Mouse (Mus musculus) hindbrain, embryonic 14.5 days (tissue): ENCODE data around the gene Arhgap35. TPM values are rescaled to one million over a fixed set of nuclear protein-coding genes. Genes with fewer than 3 reads are reported as not detected.
A peak's percentile ranks its signal among the peaks of the same experiment; 100 is the strongest.

ENCODE experiments used
- ATAC-seq: fragments of 200-750 bp; cut with Nextera tagmentation; 2 replicates; pipeline ENCODE4 v1.8.0; 2017; ENCODE audit warnings: moderate number of reproducible peaks, mild to moderate bottlenecking, moderate TSS enrichment, moderate library complexity; ENCODE audit not compliant: low FRiP score
- DNase-seq: peaks from one replicate; pipeline ENCODE4 v3.0.0-alpha.2; 2015; ENCODE audit warnings: low spot score
- H3K27ac ChIP-seq: fragments of 300-500 bp; sonication (generic); 2 replicates; pipeline ENCODE4 v1.5.1; 2014; ENCODE audit warnings: mild to moderate bottlenecking, moderate library complexity
- H3K27me3 ChIP-seq: fragments of 300-500 bp; sonication (generic); 2 replicates; pipeline ENCODE4 v1.6.1; 2014; ENCODE audit warnings: mild to moderate bottlenecking, low read length, mixed read lengths; ENCODE audit not compliant: control insufficient read depth, insufficient read depth
- H3K36me3 ChIP-seq: fragments of 300-500 bp; sonication (generic); replicated peaks from 2 replicates; pipeline ENCODE4 v1.6.1; 2014; ENCODE audit not compliant: control insufficient read depth, insufficient read depth
- H3K4me1 ChIP-seq: fragments of 300-500 bp; sonication (generic); replicated peaks from 2 replicates; pipeline ENCODE4 v1.6.1; 2014; ENCODE audit warnings: antibody characterized with exemption, low read length, mixed read lengths; ENCODE audit not compliant: control insufficient read depth, insufficient read depth
- H3K4me2 ChIP-seq: fragments of 300-500 bp; sonication (generic); replicated peaks from 2 replicates; pipeline ENCODE4 v1.6.1; 2014; ENCODE audit warnings: mild to moderate bottlenecking, moderate library complexity
- H3K4me3 ChIP-seq: fragments of 300-500 bp; sonication (generic); replicated peaks from 2 replicates; pipeline ENCODE4 v1.5.1; 2014; ENCODE audit warnings: mild to moderate bottlenecking, low read length
- H3K9ac ChIP-seq: fragments of 300-500 bp; sonication (generic); 2 replicates; pipeline ENCODE4 v1.6.1; 2014
- H3K9me3 ChIP-seq: fragments of 300-500 bp; sonication (generic); 2 replicates; pipeline ENCODE4 v1.6.1; 2016; ENCODE audit warnings: low read length; ENCODE audit not compliant: control insufficient read depth
- WGBS: fragments of 180-500 bp; shearing (Covaris S2); extraction: QIAGEN DNeasy Blood & Tissue Kit; methylation state at CpG from one replicate; pipeline ENCODE4 v1.1.7; 2014; 5-methylcytosine and 5-hydroxymethylcytosine counted together
- polyA plus RNA-seq: library from polyadenylated mRNA; unstranded; fragments of >200 nt; fragmentation: Nextera tagmentation; extraction: Ambion mirVana; gene quantifications from 2 replicates; pipeline ENCODE4 v1.2.1, GENCODE M21; 2014

Gene Arhgap35
- polyA plus RNA-seq, 1 experiment from 2014 or later: 39.7 TPM

DNA sequence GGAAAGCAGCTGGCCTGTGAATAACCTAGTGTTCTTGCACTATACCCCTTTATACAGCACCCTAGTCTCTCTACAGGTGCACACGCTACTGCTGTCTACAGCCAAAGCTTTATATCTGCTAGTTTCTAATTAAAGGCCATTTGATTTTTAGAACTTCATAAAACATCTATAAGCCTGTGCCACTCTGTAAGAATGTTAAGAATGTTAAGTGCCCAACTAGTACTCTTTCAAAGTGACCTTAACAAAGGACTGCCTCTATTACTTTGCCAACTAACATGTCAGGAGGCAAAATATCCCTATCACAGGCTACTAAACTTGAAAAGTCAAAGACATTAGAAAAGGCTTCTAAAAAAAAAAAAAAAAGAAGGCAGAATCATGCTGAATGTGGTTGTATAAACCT is 31.0 kb downstream of the Arhgap35 start:
- no peak overlapping the region for H3K4me2 ChIP-seq
- no peak overlapping the region for H3K27ac ChIP-seq
- no peak overlapping the region for H3K9ac ChIP-seq
- no peak overlapping the region for H3K4me3 ChIP-seq
- peaks cover 13% of the 10 kb centered on the region; the same call in 1 of the 2 replicates for H3K4me1 ChIP-seq
- no peak for DNase-seq
- ATAC-seq: no peak
- H3K27me3 ChIP-seq: no peaks in the 10 kb centered on the region
- no peaks in the 10 kb centered on the region for H3K9me3 ChIP-seq
- no peaks in the 10 kb centered on the region for H3K36me3 ChIP-seq
- WGBS: 86% methylated on average over 1 of the region's 1 CpGs

DNA sequence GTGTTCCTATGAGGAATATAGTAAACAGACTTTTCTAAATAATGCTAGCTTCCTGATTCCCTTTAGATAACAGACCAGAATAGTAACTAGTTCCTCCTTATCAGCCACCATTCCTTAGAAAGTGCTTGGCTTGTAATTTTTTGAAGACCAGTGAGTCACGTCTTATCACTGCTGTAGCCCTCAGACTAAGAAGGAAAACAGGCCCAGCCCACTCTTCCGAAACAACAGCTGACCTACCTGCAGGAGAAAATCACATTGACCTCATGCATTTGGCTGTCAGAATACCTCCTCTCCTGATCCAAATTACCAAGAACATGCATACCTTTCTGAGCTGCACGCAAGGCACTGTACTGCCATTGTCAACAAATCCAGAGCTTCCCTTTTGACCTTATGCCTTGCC is 32.5 kb downstream of the Arhgap35 start:
- Histone ChIP-seq H3K36me3 (no peaks in the 10 kb centered on the region), H3K9ac (no peak overlapping the region), H3K27me3 (no peaks in the 10 kb centered on the region), H3K9me3 (no peaks in the 10 kb centered on the region), H3K4me1 (peaks cover 13% of the 10 kb centered on the region; the same call in 1 of the 2 replicates), H3K4me2 (no peak overlapping the region), H3K4me3 (no peak overlapping the region), H3K27ac (no peak overlapping the region)
- DNase-seq: no peak
- no peak for ATAC-seq
- WGBS: 78% methylated on average over 3 of the region's 3 CpGs

DNA sequence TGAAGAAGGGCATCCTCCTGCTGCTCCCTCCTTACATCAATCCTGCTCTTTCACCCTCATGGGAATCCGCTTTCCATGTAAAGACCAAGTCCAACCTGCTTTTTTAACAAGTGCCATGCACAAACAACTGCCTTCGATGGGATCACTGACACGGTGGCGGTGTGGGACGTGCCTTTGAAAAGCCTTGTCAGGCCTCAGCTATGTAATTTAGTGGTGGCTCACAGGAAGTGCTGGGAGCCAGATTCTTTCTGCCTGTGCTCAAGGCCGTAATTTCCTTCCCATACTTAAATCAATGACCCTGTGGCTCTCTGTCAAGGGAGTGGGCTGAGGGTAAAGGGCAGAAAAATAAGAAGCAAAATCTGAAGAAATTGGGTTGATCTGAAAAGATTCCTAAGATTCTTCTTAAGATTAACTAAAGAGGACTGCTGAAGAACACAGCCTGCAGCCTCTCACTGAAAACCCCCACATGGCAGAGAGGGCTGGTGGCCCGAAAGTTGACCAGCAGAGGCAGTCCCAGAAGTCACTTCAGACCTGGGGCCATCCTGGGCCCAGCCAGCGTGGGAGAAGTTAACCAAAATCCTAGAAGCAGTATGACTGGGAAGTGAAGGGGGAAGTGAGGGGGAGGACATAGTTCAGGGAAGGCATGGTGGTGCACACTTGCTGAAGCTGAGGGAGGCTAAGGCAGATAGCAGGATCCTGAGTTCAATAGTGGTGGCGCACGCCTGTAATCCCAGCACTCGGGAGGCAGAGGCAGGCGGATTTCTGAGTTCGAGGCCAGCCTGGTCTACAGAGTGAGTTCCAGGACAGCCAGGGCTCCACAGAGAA is 33.3 kb downstream of the Arhgap35 start:
- H3K36me3 ChIP-seq: no peaks in the 10 kb centered on the region
- H3K9me3 ChIP-seq: no peaks in the 10 kb centered on the region
- ATAC-seq: no peak
- no peak overlapping the region for H3K4me2 ChIP-seq
- no peak overlapping the region for H3K4me3 ChIP-seq
- H3K27me3 ChIP-seq: no peaks in the 10 kb centered on the region
- WGBS: 68% methylated on average over 13 of the region's 13 CpGs
- H3K9ac ChIP-seq: no peak overlapping the region
- DNase-seq: no peak
- H3K4me1 ChIP-seq: peaks cover 13% of the 10 kb centered on the region; the same call in 1 of the 2 replicates
- H3K27ac ChIP-seq: no peak overlapping the region; the same call in 1 of the 2 replicates

DNA sequence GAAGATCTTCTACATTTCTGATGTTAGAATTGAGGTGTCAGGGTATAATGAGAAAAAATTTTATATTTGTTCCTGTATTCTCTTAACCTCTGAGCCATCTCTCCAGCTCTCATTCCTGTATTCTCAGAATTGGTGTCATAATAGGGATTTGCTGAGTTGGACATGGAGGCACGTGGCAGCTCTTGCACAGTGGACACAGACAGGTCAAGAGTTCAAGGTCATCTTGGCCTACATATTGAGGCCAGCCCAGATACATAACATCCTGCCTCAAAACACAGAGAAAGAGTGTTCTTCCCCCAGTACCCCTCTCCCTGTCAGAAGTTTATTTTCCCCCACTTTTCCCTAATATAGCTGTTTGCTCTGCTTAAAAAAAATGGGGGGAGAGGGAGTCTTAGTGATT is 38.1 kb downstream of the Arhgap35 start:
- Histone ChIP-seq H3K4me3 (no peak overlapping the region), H3K27ac (no peak overlapping the region), H3K4me2 (no peak overlapping the region), H3K36me3 (no peaks in the 10 kb centered on the region), H3K4me1 (0 out of 2 replicates have a peak, but pooled peaks cover 15% of the 10 kb centered on the region), H3K27me3 (no peaks in the 10 kb centered on the region), H3K9me3 (no peaks in the 10 kb centered on the region), H3K9ac (no peak overlapping the region)
- whole genome bisulfite sequencing: 71% methylated on average over 1 of the region's 1 CpGs
- DNase-seq (no peak), ATAC-seq (no peak)

DNA sequence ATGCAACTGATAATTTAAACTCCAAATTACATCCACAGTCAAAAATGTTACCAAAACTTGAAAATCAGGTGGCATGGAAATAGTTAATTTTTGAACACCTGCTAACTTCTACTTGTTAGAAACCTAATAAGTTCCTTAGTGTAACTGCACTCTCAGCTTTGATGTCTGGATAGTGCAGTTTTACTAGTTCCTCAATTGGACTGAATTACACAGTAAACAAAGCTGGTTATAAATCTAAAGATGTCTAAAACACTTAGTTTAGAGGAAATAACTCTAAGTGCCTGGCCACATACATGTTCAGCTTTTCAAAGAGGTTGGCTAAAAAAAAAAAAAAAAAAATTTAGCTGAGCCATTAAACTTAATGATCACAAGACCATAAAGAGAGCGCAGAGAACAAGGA is 43.6 kb downstream of the Arhgap35 start:
- 97% methylated on average over 1 of the region's 1 CpGs for WGBS
- ATAC-seq: no peak
- Histone ChIP-seq H3K27ac (no peak overlapping the region), H3K36me3 (no peaks in the 10 kb centered on the region), H3K4me3 (no peak overlapping the region), H3K27me3 (no peaks in the 10 kb centered on the region), H3K4me1 (0 out of 2 replicates have a peak, but pooled peaks cover 10% of the 10 kb centered on the region), H3K9me3 (no peaks in the 10 kb centered on the region), H3K4me2 (no peak overlapping the region), H3K9ac (no peak overlapping the region)
- no peak for DNase-seq

DNA sequence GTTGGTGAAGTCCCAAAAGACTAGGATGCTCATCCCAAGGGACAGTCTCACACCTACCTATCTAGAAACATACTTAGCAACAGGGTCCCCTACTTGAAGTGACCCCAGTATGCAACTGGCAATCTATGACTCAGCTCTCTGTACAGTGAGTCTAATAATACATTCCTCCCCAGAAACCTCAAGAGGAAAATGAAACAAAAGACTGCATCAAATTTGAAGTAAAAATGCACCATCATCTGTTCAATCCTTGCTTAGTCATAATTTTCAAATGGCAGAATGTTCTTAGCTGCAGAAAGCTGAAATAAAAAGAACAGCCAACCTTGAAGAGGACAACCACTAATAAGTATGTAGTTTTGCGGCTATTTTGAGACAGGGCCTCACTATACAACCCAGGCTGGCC is 44.1 kb downstream of the Arhgap35 start:
- no peaks in the 10 kb centered on the region for H3K27me3 ChIP-seq
- 0 out of 2 replicates have a peak, but pooled peaks cover 10% of the 10 kb centered on the region for H3K4me1 ChIP-seq
- no peak overlapping the region for H3K4me2 ChIP-seq
- ATAC-seq (no peak), DNase-seq (no peak)
- H3K9me3 ChIP-seq: no peaks in the 10 kb centered on the region
- H3K9ac ChIP-seq: no peak overlapping the region
- WGBS: 100% methylated on average over 1 of the region's 1 CpGs
- H3K36me3 ChIP-seq: no peaks in the 10 kb centered on the region
- H3K4me3 ChIP-seq: no peak overlapping the region
- H3K27ac ChIP-seq: no peak overlapping the region

DNA sequence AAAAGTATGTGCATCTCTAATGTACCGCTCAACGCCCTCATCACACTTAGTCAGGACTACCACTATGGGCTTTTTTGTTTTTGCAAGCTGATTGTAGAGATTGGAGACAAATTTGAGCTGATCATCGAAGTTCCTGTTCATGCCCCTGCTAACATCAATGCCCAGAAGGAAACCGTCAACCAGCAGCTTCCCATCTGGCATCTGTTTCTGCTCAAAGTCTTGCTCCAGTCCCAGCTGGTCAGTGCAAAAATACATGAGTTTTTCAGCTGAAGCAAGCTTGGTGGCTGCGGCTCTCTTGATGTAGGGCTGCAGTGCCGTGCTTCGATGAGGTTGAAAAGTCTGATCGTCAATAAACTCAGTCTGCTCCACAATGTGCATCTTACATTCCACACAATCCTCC is 50.3 kb downstream of the Arhgap35 start:
- H3K9ac ChIP-seq: no peak overlapping the region
- ATAC-seq: no peak
- no peak overlapping the region for H3K4me2 ChIP-seq
- WGBS: 96% methylated on average over 8 of the region's 8 CpGs
- H3K36me3 ChIP-seq: peaks cover 54% of the 10 kb centered on the region
- no peaks in the 10 kb centered on the region for H3K27me3 ChIP-seq
- no peak overlapping the region for H3K27ac ChIP-seq
- no peaks in the 10 kb centered on the region for H3K9me3 ChIP-seq
- no peaks in the 10 kb centered on the region for H3K4me1 ChIP-seq
- no peak for DNase-seq
- no peak overlapping the region for H3K4me3 ChIP-seq

DNA sequence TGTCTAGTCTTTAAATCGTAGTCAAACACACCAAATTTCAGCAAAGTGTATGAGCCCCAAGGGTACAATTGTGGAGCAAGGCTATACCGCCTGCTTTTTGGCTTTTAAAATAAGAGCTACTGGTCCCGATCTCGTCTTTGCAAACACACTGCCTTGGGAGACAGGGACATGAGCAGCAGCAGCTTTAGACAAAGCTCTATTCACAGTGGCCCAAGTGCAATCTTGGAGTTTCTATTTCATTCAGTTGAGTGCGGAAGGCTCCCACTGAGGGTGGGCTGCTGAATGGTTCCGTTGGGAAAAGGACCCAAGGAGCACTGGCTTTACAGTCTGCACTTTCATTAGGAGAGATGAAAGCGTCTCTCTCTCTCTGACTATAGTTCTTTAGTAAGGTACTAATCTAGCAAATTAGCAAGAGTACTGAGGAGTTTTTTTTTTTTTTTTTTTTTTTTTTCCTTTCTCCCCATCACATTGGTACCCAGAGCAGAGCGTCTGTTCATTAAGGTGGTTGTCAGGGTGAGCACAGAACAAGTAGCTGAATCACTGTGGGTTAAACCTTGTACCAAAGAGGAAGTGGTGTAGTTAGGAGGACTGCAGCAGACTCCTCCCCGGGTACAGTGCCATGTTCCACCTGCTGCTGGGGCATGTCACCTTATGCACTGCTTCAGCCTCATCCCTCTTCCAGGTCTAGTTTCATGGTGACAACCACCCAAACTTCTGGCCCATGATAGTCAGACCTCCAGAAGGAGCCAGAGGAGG is 56.8 kb downstream of the Arhgap35 start:
- Histone ChIP-seq H3K4me3 (no peak overlapping the region), H3K9ac (no peak overlapping the region), H3K4me1 (peaks cover 27% of the 10 kb centered on the region), H3K27me3 (no peaks in the 10 kb centered on the region), H3K36me3 (peaks cover 35% of the 10 kb centered on the region), H3K9me3 (no peaks in the 10 kb centered on the region), H3K27ac (peak overlapping the region; percentile 62), H3K4me2 (0 out of 2 replicates have a peak overlapping the region, but pooled peaks have one; percentile 10)
- ATAC-seq (no peak), DNase-seq (no peak)
- 59% methylated on average over 9 of the region's 9 CpGs for WGBS

DNA sequence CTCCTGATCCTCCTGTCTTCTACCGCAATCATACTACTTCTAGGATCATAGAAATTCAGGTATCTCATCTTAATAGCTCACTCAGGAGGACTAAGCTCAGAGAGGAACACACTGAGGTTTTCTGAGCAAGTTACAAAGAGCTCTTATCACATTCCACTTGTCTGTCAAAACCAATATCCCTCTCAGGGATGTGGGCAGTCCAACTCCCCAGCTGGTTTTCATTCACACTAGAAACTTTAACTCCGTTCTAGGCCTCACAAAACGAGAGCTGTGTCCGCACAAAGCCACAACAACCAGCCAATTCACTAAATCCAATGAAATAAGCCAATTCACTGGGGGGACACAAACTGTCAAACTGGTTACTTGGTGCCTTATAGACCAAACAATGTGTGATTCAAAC is 57.5 kb downstream of the Arhgap35 start:
- H3K4me1 ChIP-seq: peaks cover 27% of the 10 kb centered on the region
- WGBS: 69% methylated on average over 4 of the region's 4 CpGs
- H3K27me3 ChIP-seq: no peaks in the 10 kb centered on the region
- H3K4me3 ChIP-seq: no peak overlapping the region
- H3K27ac ChIP-seq: peak overlapping the region; percentile 62
- DNase-seq: no peak
- no peak overlapping the region for H3K4me2 ChIP-seq
- ATAC-seq: no peak
- H3K36me3 ChIP-seq: peaks cover 28% of the 10 kb centered on the region
- H3K9ac ChIP-seq: no peak overlapping the region
- no peaks in the 10 kb centered on the region for H3K9me3 ChIP-seq
